Mouse (Mus musculus) embryonic facial prominence, embryonic 15.5 days (tissue): Measurements from ENCODE around the gene Mocs3. TPM values are rescaled to one million over a fixed set of nuclear protein-coding genes. Genes with fewer than 3 reads are reported as not detected.

Experiments
- ATAC-seq: fragments of 200-750 bp; cut with Nextera tagmentation; 2 replicates; pipeline ENCODE4 v1.8.0; 2017; ENCODE audit warnings: low read depth, moderate TSS enrichment; ENCODE audit not compliant: insufficient number of reproducible peaks, low FRiP score, low TSS enrichment
- H3K27ac ChIP-seq: fragments of 300-500 bp; sonication (generic); replicated peaks from 2 replicates; pipeline ENCODE4 v1.5.1; 2015; ENCODE audit warnings: mild to moderate bottlenecking, inconsistent platforms
- H3K27me3 ChIP-seq: fragments of 300-500 bp; sonication (generic); 2 replicates; pipeline ENCODE4 v1.6.1; 2015; ENCODE audit warnings: inconsistent platforms
- H3K36me3 ChIP-seq: fragments of 300-500 bp; sonication (generic); 2 replicates; pipeline ENCODE4 v1.6.1; 2015; ENCODE audit warnings: mild to moderate bottlenecking, inconsistent platforms
- H3K4me1 ChIP-seq: fragments of 300-500 bp; sonication (generic); 2 replicates; pipeline ENCODE4 v1.6.1; 2015; ENCODE audit warnings: inconsistent platforms
- H3K4me2 ChIP-seq: fragments of 300-500 bp; sonication (generic); replicated peaks from 2 replicates; pipeline ENCODE4 v1.6.1; 2015; ENCODE audit warnings: mild to moderate bottlenecking, inconsistent platforms
- H3K4me3 ChIP-seq: fragments of 300-500 bp; sonication (generic); replicated peaks from 2 replicates; pipeline ENCODE4 v1.5.1; 2015; ENCODE audit warnings: mild to moderate bottlenecking, inconsistent platforms
- H3K9ac ChIP-seq: fragments of 300-500 bp; sonication (generic); 2 replicates; pipeline ENCODE4 v1.6.1; 2015; ENCODE audit warnings: inconsistent platforms
- H3K9me3 ChIP-seq: fragments of 300-500 bp; sonication (generic); replicated peaks from 2 replicates; pipeline ENCODE4 v1.6.1; 2016; ENCODE audit warnings: inconsistent platforms
- WGBS: fragments of 180-500 bp; shearing (Covaris S2); methylation state at CpG from one replicate; pipeline ENCODE4 v1.1.7; 2015; 5-methylcytosine and 5-hydroxymethylcytosine counted together
- polyA plus RNA-seq: library from polyadenylated mRNA; unstranded; fragments of >200 nt; fragmentation: Nextera tagmentation; extraction: Ambion mirVana; gene quantifications from 2 replicates; pipeline ENCODE4 v1.2.1, GENCODE M21; 2015

Gene Mocs3
- polyA plus RNA-seq, 1 experiment from 2014 or later, result 8.0 TPM

- Histone ChIP-seq H3K27me3 (no peaks in the 10 kb centered on the region), H3K9me3 (no peaks in the 10 kb centered on the region), H3K4me2 (peak within 1 kb of the TSS; percentile 67), H3K27ac (peak within 1 kb of the TSS; percentile 99), H3K4me1 (peaks cover 13% of the 10 kb centered on the region; the same call in 1 of the 2 replicates), H3K36me3 (peaks cover 35% of the 10 kb centered on the region), H3K9ac (peak within 1 kb of the TSS; percentile 100), H3K4me3 (peak within 1 kb of the TSS; percentile 87)
- ATAC-seq, result peak; percentile 89
- 0% methylated on average over 66 of the region's 89 CpGs for WGBS
Measured at GRCm38 (mm10) chr2:168206725-168207644, 23.4 kb upstream of the Mocs3 start, which contains the start of gene Adnp. Gene Adnp, minus strand, starts transcription at chr2:168207112.

GRCm38 (mm10) chr2:168207883-168208282 is 22.5 kb upstream of the Mocs3 start:
- H3K4me1 ChIP-seq, result peaks cover 13% of the 10 kb centered on the region; the same call in 1 of the 2 replicates
- ATAC-seq, result no peak
- no peak overlapping the region for H3K4me2 ChIP-seq
- WGBS, result 94% methylated on average over 3 of the region's 3 CpGs
- H3K27me3 ChIP-seq, result no peaks in the 10 kb centered on the region
- H3K36me3 ChIP-seq, result peaks cover 44% of the 10 kb centered on the region
- peak overlapping the region; percentile 87; the same call in 1 of the 2 replicates for H3K4me3 ChIP-seq
- peak overlapping the region; percentile 99; the same call in 1 of the 2 replicates for H3K27ac ChIP-seq
- H3K9me3 ChIP-seq, result no peaks in the 10 kb centered on the region
- no peak overlapping the region for H3K9ac ChIP-seq

- no peak overlapping the region for H3K4me2 ChIP-seq
- H3K36me3 ChIP-seq, result peaks cover 88% of the 10 kb centered on the region
- no peak overlapping the region for H3K27ac ChIP-seq
- 45% methylated on average over 5 of the region's 5 CpGs for WGBS
- ATAC-seq, result no peak
- H3K27me3 ChIP-seq, result no peaks in the 10 kb centered on the region
- H3K9ac ChIP-seq, result no peak overlapping the region
- H3K4me3 ChIP-seq, result no peak overlapping the region
- no peaks in the 10 kb centered on the region for H3K9me3 ChIP-seq
- H3K4me1 ChIP-seq, result no peaks in the 10 kb centered on the region
Measured at GRCm38 (mm10) chr2:168213788-168214397, 16.5 kb upstream of the Mocs3 start.

- no peak overlapping the region for H3K27ac ChIP-seq
- H3K4me2 ChIP-seq, result no peak overlapping the region
- no peaks in the 10 kb centered on the region for H3K9me3 ChIP-seq
- 85% methylated on average over 6 of the region's 6 CpGs for WGBS
- no peaks in the 10 kb centered on the region for H3K27me3 ChIP-seq
- no peak overlapping the region for H3K4me3 ChIP-seq
- no peak for ATAC-seq
- no peak overlapping the region for H3K9ac ChIP-seq
- H3K36me3 ChIP-seq, result peaks cover 76% of the 10 kb centered on the region
- H3K4me1 ChIP-seq, result peaks cover 4% of the 10 kb centered on the region
Measured at GRCm38 (mm10) chr2:168223326-168223725, 7.1 kb upstream of the Mocs3 start.

- H3K9me3 ChIP-seq, result no peaks in the 10 kb centered on the region
- peak overlapping the region; percentile 95 for H3K27ac ChIP-seq
- H3K9ac ChIP-seq, result peak overlapping the region; percentile 96
- H3K4me1 ChIP-seq, result peaks cover 31% of the 10 kb centered on the region
- WGBS, result 15% methylated on average over 41 of the region's 41 CpGs
- H3K4me2 ChIP-seq, result peak overlapping the region; percentile 82
- H3K4me3 ChIP-seq, result peak overlapping the region; percentile 99
- ATAC-seq, result no peak
- peaks cover 39% of the 10 kb centered on the region for H3K36me3 ChIP-seq
- H3K27me3 ChIP-seq, result no peaks in the 10 kb centered on the region
Measured at GRCm38 (mm10) chr2:168229116-168230025, 1.1 kb upstream of the Mocs3 start.

- 0 out of 2 replicates have a peak, but pooled peaks have one; percentile 41 for ATAC-seq
Measured at GRCm38 (mm10) chr2:168230773-168231470, 500 bp downstream of the Mocs3 start.

GRCm38 (mm10) chr2:168231471-168231829 is 1.0 kb downstream of the Mocs3 start:
- peaks cover 24% of the 10 kb centered on the region for H3K36me3 ChIP-seq
- WGBS, result 49% methylated on average over 33 of the region's 33 CpGs
- H3K4me2 ChIP-seq, result peak overlapping the region; percentile 98
- no peak for ATAC-seq
- no peaks in the 10 kb centered on the region for H3K27me3 ChIP-seq
- H3K9ac ChIP-seq, result peak overlapping the region; percentile 96
- H3K9me3 ChIP-seq, result no peaks in the 10 kb centered on the region
- H3K27ac ChIP-seq, result no peak overlapping the region
- H3K4me1 ChIP-seq, result peaks cover 31% of the 10 kb centered on the region
- peak overlapping the region; percentile 99 for H3K4me3 ChIP-seq

More at GRCm38 (mm10) chr2:168230773-168231470, 500 bp downstream of the Mocs3 start:
- Histone ChIP-seq H3K27me3 (no peaks in the 10 kb centered on the region), H3K4me1 (peaks cover 31% of the 10 kb centered on the region), H3K27ac (peak overlapping the region; percentile 95), H3K36me3 (peaks cover 29% of the 10 kb centered on the region), H3K9ac (peak overlapping the region; percentile 96), H3K4me2 (peak overlapping the region; percentile 98), H3K9me3 (no peaks in the 10 kb centered on the region), H3K4me3 (peak overlapping the region; percentile 99)
- WGBS, result 2% methylated on average over 104 of the region's 105 CpGs

GRCm38 (mm10) chr2:168233286-168233685 is 2.9 kb downstream of the Mocs3 start:
- 92% methylated on average over 5 of the region's 5 CpGs for WGBS
- Histone ChIP-seq H3K36me3 (0 out of 2 replicates have a peak, but pooled peaks cover 20% of the 10 kb centered on the region), H3K27me3 (no peaks in the 10 kb centered on the region)

GRCm38 (mm10) chr2:168238335-168238734 is 7.9 kb downstream of the Mocs3 start:
- WGBS, result 83% methylated on average over 4 of the region's 4 CpGs
- Histone ChIP-seq H3K4me1 (no peaks in the 10 kb centered on the region), H3K27me3 (peaks cover 2% of the 10 kb centered on the region; the same call in 1 of the 2 replicates), H3K9me3 (no peaks in the 10 kb centered on the region), H3K27ac (no peak overlapping the region), H3K9ac (no peak overlapping the region), H3K4me2 (no peak overlapping the region), H3K4me3 (no peak overlapping the region), H3K36me3 (0 out of 2 replicates have a peak, but pooled peaks cover 16% of the 10 kb centered on the region)
- ATAC-seq, result no peak

More at GRCm38 (mm10) chr2:168233286-168233685, 2.9 kb downstream of the Mocs3 start:
- Histone ChIP-seq H3K4me2 (no peak overlapping the region), H3K27ac (no peak overlapping the region), H3K4me3 (no peak overlapping the region), H3K4me1 (peaks cover 27% of the 10 kb centered on the region), H3K9me3 (no peaks in the 10 kb centered on the region), H3K9ac (no peak overlapping the region)
- no peak for ATAC-seq

- H3K27me3 ChIP-seq, result peaks cover 2% of the 10 kb centered on the region; the same call in 1 of the 2 replicates
- H3K4me2 ChIP-seq, result no peak overlapping the region
- no peak overlapping the region for H3K4me3 ChIP-seq
- H3K9ac ChIP-seq, result no peak overlapping the region
- no peak for ATAC-seq
- H3K9me3 ChIP-seq, result no peaks in the 10 kb centered on the region
- no peak overlapping the region for H3K27ac ChIP-seq
- no peaks in the 10 kb centered on the region for H3K4me1 ChIP-seq
- H3K36me3 ChIP-seq, result no peaks in the 10 kb centered on the region
Measured at GRCm38 (mm10) chr2:168242841-168243240, 12.4 kb downstream of the Mocs3 start.
